Mouse (Mus musculus) hindbrain, postnatal 0 days (tissue): ENCODE data around the gene Wfdc21. TPM values are rescaled to one million over a fixed set of nuclear protein-coding genes. Genes with fewer than 3 reads are reported as not detected.

Experiments used
- ATAC-seq: fragments of 200-750 bp; cut with Nextera tagmentation; 2 replicates; pipeline ENCODE4 v1.8.0; 2017; ENCODE audit warnings: mild to moderate bottlenecking, moderate TSS enrichment, moderate library complexity
- DNase-seq: peaks from one replicate; pipeline ENCODE4 v3.0.0-alpha.2; 2015; ENCODE audit warnings: low spot score
- H3K27ac ChIP-seq: fragments of 300-500 bp; sonication (generic); 2 replicates; pipeline ENCODE4 v1.5.1; 2014; ENCODE audit warnings: mild to moderate bottlenecking
- H3K27me3 ChIP-seq: fragments of 300-500 bp; sonication (generic); 2 replicates; pipeline ENCODE4 v1.6.1; 2014; ENCODE audit warnings: low read length, mixed read lengths; ENCODE audit not compliant: insufficient read depth
- H3K36me3 ChIP-seq: fragments of 300-500 bp; sonication (generic); 2 replicates; pipeline ENCODE4 v1.6.1; 2014; ENCODE audit warnings: low read length, mixed read lengths; ENCODE audit not compliant: insufficient read depth
- H3K4me1 ChIP-seq: fragments of 300-500 bp; sonication (generic); 2 replicates; pipeline ENCODE4 v1.6.1; 2014; ENCODE audit warnings: antibody characterized with exemption, low read length, mixed read lengths; ENCODE audit not compliant: insufficient read depth
- H3K4me2 ChIP-seq: fragments of 300-500 bp; sonication (generic); 2 replicates; pipeline ENCODE4 v1.6.1; 2014; ENCODE audit warnings: low read depth, mild to moderate bottlenecking, low read length, moderate library complexity, mixed read lengths
- H3K4me3 ChIP-seq: fragments of 300-500 bp; sonication (generic); 2 replicates; pipeline ENCODE4 v1.5.1; 2014; ENCODE audit warnings: low read length
- H3K9ac ChIP-seq: fragments of 300-500 bp; sonication (generic); replicated peaks from 2 replicates; pipeline ENCODE4 v1.6.1; 2014; ENCODE audit warnings: mild to moderate bottlenecking, low read length, moderate library complexity, mixed read lengths
- H3K9me3 ChIP-seq: fragments of 300-500 bp; sonication (generic); 2 replicates; pipeline ENCODE4 v1.6.1; 2016; ENCODE audit warnings: low read length, mixed read lengths
- CTCF ChIP-seq: IDR thresholded peaks from 2 replicates; pipeline ENCODE4 v1.5.1; 2016; ENCODE audit warnings: antibody characterized with exemption, control low read depth, low read depth
- WGBS: fragments of 180-500 bp; shearing (Covaris S2); extraction: QIAGEN DNeasy Blood & Tissue Kit; methylation state at CpG from one replicate; pipeline ENCODE4 v1.1.7; 2014; 5-methylcytosine and 5-hydroxymethylcytosine counted together
- polyA plus RNA-seq: library from polyadenylated mRNA; unstranded; fragments of >200 nt; fragmentation: Nextera tagmentation; extraction: Ambion mirVana; gene quantifications from 2 replicates; pipeline ENCODE4 v1.2.1, GENCODE M21; 2015
- total RNA-seq: library from RNA; depleted of rRNA; stranded (reverse); fragments of >200 nt; gene quantifications from 2 replicates; pipeline ENCODE4 v1.2.3, GENCODE M21; 2014; rRNA removed

Gene Wfdc21
- total RNA-seq (not detected in 2 replicates), polyA plus RNA-seq (0.78 TPM in 1 of 2 replicates, not detected in the other)

- no peak for DNase-seq
- H3K9ac ChIP-seq: no peak within 1 kb of the TSS
- WGBS: 69% methylated on average over 5 of the region's 5 CpGs
- no peak within 1 kb of the TSS for H3K27ac ChIP-seq
- H3K4me1 ChIP-seq: no peaks in the 10 kb centered on the region
- ATAC-seq: no peak
- H3K36me3 ChIP-seq: no peaks in the 10 kb centered on the region
- H3K27me3 ChIP-seq: 0 out of 2 replicates have a peak, but pooled peaks cover 17% of the 10 kb centered on the region
- no peak for TF ChIP-seq CTCF
- no peak within 1 kb of the TSS for H3K4me3 ChIP-seq
- no peak within 1 kb of the TSS for H3K4me2 ChIP-seq
- H3K9me3 ChIP-seq: no peaks in the 10 kb centered on the region
Observed at GRCm38 (mm10) chr11:83746681-83747080, at the start of gene Wfdc21. Gene Wfdc21, plus strand, starts transcription at chr11:83746940.

- Histone ChIP-seq H3K4me2 (no peak within 1 kb of the TSS), H3K27ac (no peak within 1 kb of the TSS), H3K27me3 (no peaks in the 10 kb centered on the region), H3K9me3 (no peaks in the 10 kb centered on the region), H3K4me3 (no peak within 1 kb of the TSS), H3K9ac (no peak within 1 kb of the TSS), H3K4me1 (no peaks in the 10 kb centered on the region), H3K36me3 (no peaks in the 10 kb centered on the region)
- TF ChIP-seq CTCF: no peak
- DNase-seq (no peak), ATAC-seq (no peak)
- WGBS: 69% methylated on average over 1 of the region's 1 CpGs
Observed at GRCm38 (mm10) chr11:83703705-83704104, 43.0 kb upstream of the Wfdc21 start, which contains the start of gene Wfdc17. Gene Wfdc17, plus strand, starts transcription at chr11:83703991.

- ATAC-seq (no peak), DNase-seq (no peak)
- H3K4me1 ChIP-seq: no peaks in the 10 kb centered on the region
- no peak for TF ChIP-seq CTCF
- 71% methylated on average over 4 of the region's 4 CpGs for WGBS
- H3K9ac ChIP-seq: no peak within 1 kb of the TSS
- no peak within 1 kb of the TSS for H3K27ac ChIP-seq
- no peaks in the 10 kb centered on the region for H3K27me3 ChIP-seq
- H3K4me3 ChIP-seq: no peak within 1 kb of the TSS
- no peaks in the 10 kb centered on the region for H3K9me3 ChIP-seq
- H3K4me2 ChIP-seq: no peak within 1 kb of the TSS
- no peaks in the 10 kb centered on the region for H3K36me3 ChIP-seq
Observed at GRCm38 (mm10) chr11:83708715-83709114, 38.0 kb upstream of the Wfdc21 start, which contains the start of gene Wfdc18. Gene Wfdc18, plus strand, starts transcription at chr11:83709015.

DNA sequence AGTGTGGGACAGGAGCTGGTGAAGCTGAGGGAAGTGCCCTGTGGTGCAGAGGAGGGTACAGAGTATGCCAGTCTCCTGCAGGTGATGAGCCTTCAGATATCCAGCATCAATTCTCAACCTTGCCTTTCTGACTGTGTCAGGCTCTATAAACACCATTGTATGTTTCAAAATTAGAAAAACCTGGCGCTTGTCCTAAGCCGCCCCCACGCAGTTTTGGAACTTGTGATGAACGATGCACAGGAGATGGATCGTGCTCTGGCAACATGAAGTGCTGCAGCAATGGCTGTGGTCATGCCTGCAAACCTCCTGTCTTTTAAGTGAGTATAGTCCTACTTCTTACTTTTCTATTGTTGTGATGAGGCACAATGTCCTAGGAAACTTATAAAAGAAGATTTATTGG lies 37.1 kb upstream of the Wfdc21 start:
- Histone ChIP-seq H3K4me1 (no peaks in the 10 kb centered on the region), H3K9ac (no peak overlapping the region), H3K36me3 (no peaks in the 10 kb centered on the region), H3K4me2 (no peak overlapping the region), H3K9me3 (no peaks in the 10 kb centered on the region), H3K27ac (no peak overlapping the region), H3K27me3 (no peaks in the 10 kb centered on the region), H3K4me3 (no peak overlapping the region)
- 87% methylated on average over 5 of the region's 5 CpGs for WGBS
- ATAC-seq: no peak
- no peak for TF ChIP-seq CTCF
- DNase-seq: no peak

DNA sequence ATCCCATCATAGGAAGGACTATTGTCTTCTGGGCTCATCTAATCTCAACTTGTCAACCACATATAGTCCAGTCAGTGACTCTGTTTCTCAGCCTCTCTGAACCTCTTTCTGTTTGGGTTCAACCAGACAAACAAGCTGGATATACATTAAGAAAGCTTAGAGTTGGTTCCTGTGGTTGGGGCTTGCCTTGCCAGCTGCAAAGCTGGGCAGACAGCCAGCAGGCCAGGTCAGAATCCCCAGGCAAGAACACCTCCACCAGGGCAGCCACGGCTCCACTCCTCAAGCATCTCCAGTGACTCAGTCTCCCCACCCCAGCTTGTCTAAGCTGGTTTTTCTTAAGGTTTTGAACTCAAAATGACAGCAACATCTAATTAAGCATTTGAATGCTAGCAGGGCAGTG lies 34.1 kb upstream of the Wfdc21 start:
- no peaks in the 10 kb centered on the region for H3K9me3 ChIP-seq
- H3K4me3 ChIP-seq: no peak overlapping the region
- H3K27ac ChIP-seq: no peak overlapping the region
- no peaks in the 10 kb centered on the region for H3K4me1 ChIP-seq
- no peak for ATAC-seq
- no peak overlapping the region for H3K4me2 ChIP-seq
- no peak for TF ChIP-seq CTCF
- 70% methylated on average over 1 of the region's 1 CpGs for WGBS
- no peak for DNase-seq
- no peaks in the 10 kb centered on the region for H3K36me3 ChIP-seq
- H3K9ac ChIP-seq: no peak overlapping the region
- H3K27me3 ChIP-seq: no peaks in the 10 kb centered on the region

DNA sequence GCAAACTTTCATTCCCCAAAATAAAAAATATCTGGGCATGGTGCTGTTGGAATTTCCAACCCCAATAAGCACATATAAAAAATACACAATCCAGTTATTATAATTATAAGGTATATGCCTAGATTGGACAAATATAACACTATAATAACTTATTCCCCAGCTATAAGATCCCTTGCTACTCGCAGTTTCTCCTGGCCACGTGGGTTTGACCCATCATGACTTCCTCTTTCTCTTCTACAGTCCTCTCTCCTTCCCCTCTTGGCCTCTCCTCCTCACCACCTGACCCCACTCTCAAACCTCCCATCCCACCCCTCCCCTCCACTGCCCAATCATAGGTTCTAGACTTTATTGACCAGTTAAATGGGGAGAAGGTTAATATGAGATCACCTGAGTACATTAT lies 32.8 kb upstream of the Wfdc21 start:
- DNase-seq: no peak
- no peaks in the 10 kb centered on the region for H3K4me1 ChIP-seq
- WGBS: 79% methylated on average over 2 of the region's 2 CpGs
- H3K27me3 ChIP-seq: no peaks in the 10 kb centered on the region
- H3K27ac ChIP-seq: no peak overlapping the region
- H3K36me3 ChIP-seq: no peaks in the 10 kb centered on the region
- H3K4me2 ChIP-seq: no peak overlapping the region
- no peak overlapping the region for H3K9ac ChIP-seq
- no peak for ATAC-seq
- no peak for TF ChIP-seq CTCF
- no peaks in the 10 kb centered on the region for H3K9me3 ChIP-seq
- no peak overlapping the region for H3K4me3 ChIP-seq

DNA sequence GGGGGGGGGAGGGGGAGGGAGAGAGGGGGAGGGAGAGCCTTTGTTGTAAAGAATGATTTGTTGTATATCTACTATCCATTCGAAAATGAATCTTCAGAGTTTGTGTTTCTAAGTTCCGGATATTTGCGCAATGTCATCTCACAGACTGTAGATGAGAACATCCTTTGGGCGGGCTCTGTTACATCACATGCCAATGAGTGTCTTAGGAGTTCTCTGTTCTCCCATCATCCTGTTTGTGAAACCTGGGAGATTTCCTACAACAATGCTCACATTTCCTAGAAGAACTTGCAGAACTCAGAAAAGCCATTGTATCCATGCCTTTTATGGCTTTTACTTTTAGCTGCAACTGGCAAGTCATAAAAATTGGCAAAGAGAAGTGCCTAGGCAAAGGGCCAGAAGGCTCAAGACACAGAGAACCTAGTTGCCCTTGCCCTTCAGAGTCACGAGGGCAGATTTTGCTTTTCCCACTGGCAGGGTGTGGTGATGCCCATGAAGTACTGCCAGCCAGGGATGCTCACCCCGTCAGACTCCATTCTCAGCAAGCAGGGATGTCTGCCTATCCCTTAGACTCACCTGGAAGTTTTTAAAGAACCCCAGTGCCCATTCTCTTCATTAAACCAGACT lies 29.6 kb upstream of the Wfdc21 start:
- Histone ChIP-seq H3K9me3 (no peaks in the 10 kb centered on the region), H3K4me3 (no peak overlapping the region), H3K9ac (no peak overlapping the region), H3K4me2 (no peak overlapping the region), H3K27ac (no peak overlapping the region), H3K4me1 (no peaks in the 10 kb centered on the region), H3K36me3 (no peaks in the 10 kb centered on the region), H3K27me3 (no peaks in the 10 kb centered on the region)
- DNase-seq (no peak), ATAC-seq (no peak)
- WGBS: 83% methylated on average over 6 of the region's 6 CpGs
- no peak for TF ChIP-seq CTCF
